Comparison of ENCODE assay signal across 18 mouse cellular contexts in the genomic region with DNA sequence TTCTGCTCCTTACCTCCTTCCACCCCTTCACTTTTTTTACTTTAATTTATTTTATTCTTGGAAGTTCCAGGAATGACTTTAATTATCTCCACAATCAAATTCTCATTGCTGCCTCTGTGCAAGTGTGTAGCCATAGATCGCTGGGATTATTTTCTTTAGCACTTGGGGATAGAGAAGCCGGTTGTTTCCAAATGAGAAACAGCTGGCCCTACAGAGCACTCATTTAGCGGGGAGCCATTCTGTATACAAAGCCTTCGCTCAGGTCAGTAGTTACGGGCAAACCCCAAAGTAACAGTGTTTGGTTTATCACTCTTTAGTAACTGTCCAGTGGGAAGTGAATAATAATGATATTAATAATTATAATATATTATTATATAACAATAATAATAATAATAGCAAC. TPM values are rescaled to one million over a fixed set of nuclear protein-coding genes. Genes with fewer than 3 reads are reported as not detected.
DNase-seq lines count a peak whose midpoint lies in the region; ATAC-seq and TF ChIP-seq lines count a peak whose summit lies in the region.
"Had no signal": no experiment of that assay in that cellular context is flagged by ENCODE, and none has a peak within 500 bp of the region (broad histone marks: within the 10 kb centered on the region; RNA-seq: fewer than 3 reads in every experiment).

No protein-coding gene starts in this region.

- H3K36me3 ChIP-seq in midbrain, embryonic 11.5 days (ENCODE audit: control insufficient read depth, insufficient read depth, low read length) = no peaks in the 10 kb centered on the region
- no peaks in the 10 kb centered on the region for H3K36me3 ChIP-seq in midbrain, postnatal 0 days (ENCODE audit: insufficient read depth, low read length)
- no peaks in the 10 kb centered on the region for H3K36me3 ChIP-seq in limb, embryonic 10.5 days
- H3K36me3 ChIP-seq: embryonic facial prominence, embryonic 15.5 days; heart, embryonic 12.5 days; liver, embryonic 13.5 days had no signal

- H3K27me3 ChIP-seq in midbrain, embryonic 11.5 days (ENCODE audit: control insufficient read depth, insufficient read depth, low read length) = no peaks in the 10 kb centered on the region
- H3K27me3 ChIP-seq in midbrain, postnatal 0 days (ENCODE audit: insufficient read depth, low read length) = no peaks in the 10 kb centered on the region
- no peaks in the 10 kb centered on the region for H3K27me3 ChIP-seq in limb, embryonic 10.5 days (ENCODE audit: low read depth, poor library complexity, severe bottlenecking)
- H3K27me3 ChIP-seq: embryonic facial prominence, embryonic 15.5 days; heart, embryonic 12.5 days; liver, embryonic 13.5 days had no signal

- no peaks in the 10 kb centered on the region for H3K9me3 ChIP-seq in midbrain, embryonic 11.5 days (ENCODE audit: control insufficient read depth, low read length)
- H3K9me3 ChIP-seq in midbrain, postnatal 0 days (ENCODE audit: low read length) = no peaks in the 10 kb centered on the region
- no peaks in the 10 kb centered on the region for H3K9me3 ChIP-seq in limb, embryonic 10.5 days (replicated peaks)
- H3K9me3 ChIP-seq: embryonic facial prominence, embryonic 15.5 days; heart, embryonic 12.5 days; liver, embryonic 13.5 days had no signal

- no peak overlapping the region for H3K9ac ChIP-seq in midbrain, embryonic 11.5 days (ENCODE audit: low read length)
- no peak overlapping the region for H3K9ac ChIP-seq in midbrain, postnatal 0 days (replicated peaks; ENCODE audit: low read length, poor library complexity, severe bottlenecking)
- H3K9ac ChIP-seq: embryonic facial prominence, embryonic 15.5 days; heart, embryonic 12.5 days; liver, embryonic 13.5 days had no signal

- H3K4me2 ChIP-seq in midbrain, embryonic 11.5 days = no peak overlapping the region
- no peak overlapping the region for H3K4me2 ChIP-seq in midbrain, postnatal 0 days (ENCODE audit: low read depth, low read length, poor library complexity, severe bottlenecking)
- H3K4me2 ChIP-seq: embryonic facial prominence, embryonic 15.5 days; heart, embryonic 12.5 days; liver, embryonic 13.5 days had no signal

- H3K4me1 ChIP-seq in midbrain, embryonic 11.5 days (ENCODE audit: control insufficient read depth, insufficient read depth, low read length) = peaks cover 36% of the 10 kb centered on the region
- peaks cover 6% of the 10 kb centered on the region; the same call in 1 of the 2 replicates for H3K4me1 ChIP-seq in midbrain, postnatal 0 days (ENCODE audit: insufficient read depth, low read length)
- H3K4me1 ChIP-seq in limb, embryonic 10.5 days = peaks cover 32% of the 10 kb centered on the region
- H3K4me1 ChIP-seq: liver, embryonic 13.5 days had no signal

- TF ChIP-seq CTCF in midbrain, postnatal 0 days (IDR thresholded peaks at IDR 0.05) = no peak

- peak overlapping the region; percentile 45; the same call in 1 of the 2 replicates for H3K27ac ChIP-seq in midbrain, embryonic 11.5 days (ENCODE audit: low read depth, low read length)
- no peak overlapping the region for H3K27ac ChIP-seq in midbrain, postnatal 0 days (ENCODE audit: low read depth, low read length)
- H3K27ac ChIP-seq in limb, embryonic 10.5 days = peak overlapping the region; percentile 19; the same call in 1 of the 2 replicates
- H3K27ac ChIP-seq: embryonic facial prominence, embryonic 15.5 days; liver, embryonic 13.5 days; stomach, postnatal 0 days had no signal

- H3K4me3 ChIP-seq in midbrain, embryonic 11.5 days (ENCODE audit: low read depth, low read length) = no peak overlapping the region
- H3K4me3 ChIP-seq in midbrain, postnatal 0 days (ENCODE audit: low read depth, low read length) = no peak overlapping the region
- H3K4me3 ChIP-seq in limb, embryonic 10.5 days = no peak overlapping the region
- H3K4me3 ChIP-seq: embryonic facial prominence, embryonic 15.5 days; heart, embryonic 12.5 days; liver, embryonic 13.5 days had no signal

- WGBS in midbrain, embryonic 11.5 days = 40% methylated on average over 5 of the region's 5 CpGs
- WGBS in midbrain, postnatal 0 days = 54% methylated on average over 5 of the region's 5 CpGs
- 13% methylated on average over 5 of the region's 5 CpGs for WGBS in limb, embryonic 10.5 days

- peak; percentile 61 for DNase-seq in embryo, embryonic 10 days (ENCODE audit: low spot score)
- DNase-seq in embryo, embryonic 9.5 days (ENCODE audit: extremely low spot score) = no peak
- peak; percentile 84 for DNase-seq in midbrain, embryonic 11.5 days (ENCODE audit: low spot score, missing footprints)
- no peak for DNase-seq in midbrain, postnatal 0 days (ENCODE audit: low spot score)
- no peak for DNase-seq in limb, embryonic 10.5 days (ENCODE audit: low spot score)
- DNase-seq in spleen, postnatal 4 days (ENCODE audit: low spot score in 2 of 2) = no peak
- DNase-seq in cerebellum, adult 18-20 months = no peak
- no peak for DNase-seq in heart, adult 8-10 months (ENCODE audit: low spot score)
- DNase-seq: cerebellum, adult 9-11 months; heart, postnatal 36 days; liver, embryonic 13.5 days; lung, postnatal 10 days; right cerebral cortex, postnatal 14 days had no signal

- ATAC-seq in midbrain, embryonic 11.5 days (ENCODE audit: low FRiP score) = no peak
- ATAC-seq in midbrain, postnatal 0 days (ENCODE audit: low FRiP score) = no peak
- ATAC-seq: intestine, embryonic 16.5 days had no signal

RNA-seq across cellular contexts. Expression of gene Ebf1, which starts 38.4 kb away (rescaled TPM):
- 73.8 and 79.2 TPM in 2 replicates for polyA plus RNA-seq in midbrain, embryonic 11.5 days (2014; fragmentation: Nextera tagmentation; extraction: Ambion mirVana)
- total RNA-seq in midbrain, postnatal 0 days (2014; rRNA removed) = 27.1 and 27.2 TPM in 2 replicates
- polyA plus RNA-seq in midbrain, postnatal 0 days (2015; fragmentation: Nextera tagmentation; extraction: Ambion mirVana) = 30.0 and 30.5 TPM in 2 replicates
- polyA plus RNA-seq in limb, embryonic 10.5 days (2016; fragmentation: Nextera tagmentation; extraction: Ambion mirVana) = 7.4 and 23.8 TPM in 2 replicates
- total RNA-seq in heart, adult 8-10 months (2022) = 10 to 100 TPM; 10.5 to 15.1 (median 11.7) TPM
- total RNA-seq: MEL had no signal

Comparison
In these comparisons a context has a peak if more than half of its experiments do, and no peak if none do; other contexts are left out.
1. DNase-seq: peak in embryo, embryonic 10 days (single experiment) and midbrain, embryonic 11.5 days (single experiment); none in embryo, embryonic 9.5 days (single experiment), midbrain, postnatal 0 days (single experiment), limb, embryonic 10.5 days (single experiment), spleen, postnatal 4 days (0 of 2), cerebellum, adult 18-20 months (0 of 2) and heart, adult 8-10 months (single experiment).